Mouse (Mus musculus) R1 (cell line): ENCODE data around the gene Elmo1.

Experiments
- DNase-seq: peaks from one replicate; pipeline ENCODE4 v3.0.0-alpha.2; 2018; ENCODE audit warnings: low read depth, low spot score

Elmo1 gene

GRCm38 (mm10) chr13:20094916-20095700 is 4.7 kb downstream of the Elmo1 start:
- DNase-seq = no peak

GRCm38 (mm10) chr13:20097006-20097617 is 6.7 kb downstream of the Elmo1 start:
- peak; percentile 39 for DNase-seq

- no peak for DNase-seq
These were observed 7.7 kb downstream of the Elmo1 start for GRCm38 (mm10) chr13:20097934-20098593.

GRCm38 (mm10) chr13:20098594-20098965 is 8.2 kb downstream of the Elmo1 start:
- DNase-seq = no peak

GRCm38 (mm10) chr13:20099546-20099945 is 9.2 kb downstream of the Elmo1 start:
- peak; percentile 14 for DNase-seq

GRCm38 (mm10) chr13:20100357-20100756 is 10.0 kb downstream of the Elmo1 start:
- DNase-seq = no peak

GRCm38 (mm10) chr13:20101691-20102090 is 11.3 kb downstream of the Elmo1 start:
- no peak for DNase-seq

GRCm38 (mm10) chr13:20104791-20105190 is 14.4 kb downstream of the Elmo1 start:
- no peak for DNase-seq

- DNase-seq = no peak
These were observed 15.6 kb downstream of the Elmo1 start for GRCm38 (mm10) chr13:20105996-20106395.

GRCm38 (mm10) chr13:20107953-20108498 is 17.6 kb downstream of the Elmo1 start:
- DNase-seq = no peak

GRCm38 (mm10) chr13:20108956-20109355 is 18.6 kb downstream of the Elmo1 start:
- peak; percentile 21 for DNase-seq

- no peak for DNase-seq
These were observed 19.1 kb downstream of the Elmo1 start for GRCm38 (mm10) chr13:20109446-20109845.

- DNase-seq = no peak
These were observed 19.7 kb downstream of the Elmo1 start for GRCm38 (mm10) chr13:20109987-20110680.

GRCm38 (mm10) chr13:20111256-20111800 is 20.9 kb downstream of the Elmo1 start:
- DNase-seq = no peak

- peak; percentile 26 for DNase-seq
These were observed 24.9 kb downstream of the Elmo1 start for GRCm38 (mm10) chr13:20115131-20115907.

GRCm38 (mm10) chr13:20116019-20116418 is 25.6 kb downstream of the Elmo1 start:
- peak; percentile 73 for DNase-seq

- no peak for DNase-seq
These were observed 26.6 kb downstream of the Elmo1 start for GRCm38 (mm10) chr13:20116868-20117510.

- no peak for DNase-seq
These were observed 27.3 kb downstream of the Elmo1 start for GRCm38 (mm10) chr13:20117691-20118090.

GRCm38 (mm10) chr13:20118909-20119308 is 28.5 kb downstream of the Elmo1 start:
- no peak for DNase-seq

- DNase-seq = no peak
These were observed 30.3 kb downstream of the Elmo1 start for GRCm38 (mm10) chr13:20120723-20121122.
